34 mouse cellular contexts compared by ENCODE assay signal in genomic region chr12:103978294-103978693, GRCm38 (mm10). TPM values are rescaled to one million over a fixed set of nuclear protein-coding genes. Genes with fewer than 3 reads are reported as not detected.
"Had no signal": no experiment of that assay in that cellular context is flagged by ENCODE, and none has a peak within 500 bp of the region (broad histone marks: within the 10 kb centered on the region; RNA-seq: fewer than 3 reads in every experiment).

No protein-coding gene starts in this region.

- H3K4me3 ChIP-seq: embryonic facial prominence, embryonic 10.5 days; embryonic facial prominence, embryonic 12.5 days; embryonic facial prominence, embryonic 13.5 days; embryonic facial prominence, embryonic 15.5 days; erythroblast, embryonic 14.5 days; forebrain, embryonic 10.5 days; forebrain, embryonic 12.5 days; forebrain, embryonic 13.5 days; forebrain, embryonic 15.5 days; gastrocnemius, adult 2 months; heart, adult 2 months had no signal

- DNase-seq: cerebellum, adult 8-10 months; cerebellum, adult 9-10 months; cerebellum, adult 9-11 months; forebrain, postnatal 0 days; gastrocnemius, adult 2 months; gastrocnemius, postnatal 10 days; gastrocnemius, postnatal 14 days; gastrocnemius, postnatal 25 days; gastrocnemius, postnatal 36 days; heart, adult 11 months; heart, adult 18-20 months; heart, adult 2 months had no signal

- H3K4me2 ChIP-seq: embryonic facial prominence, embryonic 12.5 days; embryonic facial prominence, embryonic 13.5 days; embryonic facial prominence, embryonic 15.5 days; forebrain, embryonic 12.5 days; forebrain, embryonic 13.5 days; forebrain, embryonic 15.5 days had no signal

- H3K9me3 ChIP-seq: embryonic facial prominence, embryonic 10.5 days; embryonic facial prominence, embryonic 12.5 days; embryonic facial prominence, embryonic 13.5 days; embryonic facial prominence, embryonic 15.5 days; forebrain, embryonic 10.5 days; forebrain, embryonic 12.5 days; forebrain, embryonic 13.5 days; forebrain, embryonic 15.5 days had no signal

- H3K4me1 ChIP-seq: embryonic facial prominence, embryonic 10.5 days; embryonic facial prominence, embryonic 12.5 days; embryonic facial prominence, embryonic 13.5 days; embryonic facial prominence, embryonic 15.5 days; forebrain, embryonic 10.5 days; forebrain, embryonic 12.5 days; forebrain, embryonic 13.5 days; forebrain, embryonic 15.5 days had no signal

- H3K27ac ChIP-seq: embryonic facial prominence, embryonic 10.5 days; embryonic facial prominence, embryonic 12.5 days; embryonic facial prominence, embryonic 13.5 days; embryonic facial prominence, embryonic 15.5 days; forebrain, embryonic 10.5 days; forebrain, embryonic 12.5 days; forebrain, embryonic 13.5 days; forebrain, embryonic 15.5 days; gastrocnemius, adult 2 months; heart, adult 2 months had no signal

- H3K36me3 ChIP-seq: embryonic facial prominence, embryonic 10.5 days; embryonic facial prominence, embryonic 12.5 days; embryonic facial prominence, embryonic 13.5 days; embryonic facial prominence, embryonic 15.5 days; forebrain, embryonic 10.5 days; forebrain, embryonic 12.5 days; forebrain, embryonic 15.5 days had no signal

- H3K27me3 ChIP-seq: embryonic facial prominence, embryonic 12.5 days; embryonic facial prominence, embryonic 13.5 days; embryonic facial prominence, embryonic 15.5 days; forebrain, embryonic 12.5 days; forebrain, embryonic 13.5 days; forebrain, embryonic 15.5 days had no signal

- H3K9ac ChIP-seq: embryonic facial prominence, embryonic 12.5 days; embryonic facial prominence, embryonic 13.5 days; embryonic facial prominence, embryonic 15.5 days; forebrain, embryonic 12.5 days; forebrain, embryonic 13.5 days; forebrain, embryonic 15.5 days; forebrain, postnatal 0 days had no signal

- ATAC-seq: forebrain, embryonic 13.5 days; forebrain, embryonic 14.5 days; forebrain, embryonic 15.5 days; forebrain, embryonic 16.5 days; forebrain, postnatal 0 days had no signal

RNA-seq across cellular contexts. Expression of gene Serpina11, which starts 11.5 kb away (rescaled TPM):
- total RNA-seq: common myeloid progenitor, adult 5-6 weeks; forebrain, postnatal 0 days; gastrocnemius, adult 18-20 months; gastrocnemius, adult 2 months; gastrocnemius, adult 8-10 months; gastrocnemius, postnatal 10 days; gastrocnemius, postnatal 14 days; gastrocnemius, postnatal 25 days; gastrocnemius, postnatal 36 days; heart, adult 18-20 months; heart, adult 2 months had no signal
- polyA plus RNA-seq: cortical plate, adult 2 months; embryonic facial prominence, embryonic 10.5 days; embryonic facial prominence, embryonic 11.5 days; embryonic facial prominence, embryonic 12.5 days; embryonic facial prominence, embryonic 13.5 days; embryonic facial prominence, embryonic 14.5 days; embryonic facial prominence, embryonic 15.5 days; erythroblast, embryonic 14.5 days; forebrain, embryonic 10.5 days; forebrain, embryonic 11.5 days; forebrain, embryonic 12.5 days; forebrain, embryonic 13.5 days; forebrain, embryonic 14.5 days; forebrain, embryonic 15.5 days; forebrain, embryonic 16.5 days; forebrain, postnatal 0 days; frontal cortex, adult 2 months; gonadal fat pad, adult 2 months; heart, adult 2 months had no signal

RNA-seq across cellular contexts. Expression of gene Serpina1e, which starts 19.5 kb away (rescaled TPM):
- total RNA-seq: common myeloid progenitor, adult 5-6 weeks; forebrain, postnatal 0 days; gastrocnemius, postnatal 14 days; gastrocnemius, postnatal 36 days; granulocyte monocyte progenitor cell, adult 5-6 weeks had no signal
- polyA plus RNA-seq: cortical plate, adult 2 months; embryonic facial prominence, embryonic 10.5 days; embryonic facial prominence, embryonic 11.5 days; embryonic facial prominence, embryonic 12.5 days; embryonic facial prominence, embryonic 13.5 days; embryonic facial prominence, embryonic 14.5 days; erythroblast, embryonic 14.5 days; forebrain, embryonic 10.5 days; forebrain, embryonic 11.5 days; forebrain, embryonic 12.5 days; forebrain, embryonic 13.5 days; forebrain, embryonic 14.5 days; forebrain, embryonic 15.5 days; forebrain, embryonic 16.5 days; forebrain, postnatal 0 days; frontal cortex, adult 2 months had no signal

RNA-seq across cellular contexts. Expression of gene Serpina9, which starts 35.3 kb away (rescaled TPM):
- total RNA-seq: common myeloid progenitor, adult 5-6 weeks; gastrocnemius, adult 18-20 months; gastrocnemius, adult 2 months; gastrocnemius, adult 8-10 months; gastrocnemius, postnatal 10 days; gastrocnemius, postnatal 14 days; gastrocnemius, postnatal 25 days; gastrocnemius, postnatal 36 days; gastrocnemius, postnatal 4 days; granulocyte monocyte progenitor cell, adult 5-6 weeks; heart, adult 2 months had no signal
- polyA plus RNA-seq: embryonic facial prominence, embryonic 10.5 days; embryonic facial prominence, embryonic 11.5 days; erythroblast, embryonic 14.5 days; forebrain, embryonic 10.5 days; forebrain, embryonic 11.5 days; forebrain, embryonic 12.5 days; forebrain, embryonic 13.5 days; forebrain, embryonic 14.5 days; forebrain, embryonic 15.5 days; forebrain, embryonic 16.5 days; gonadal fat pad, adult 2 months had no signal
